Mouse (Mus musculus): ENCODE results near the gene Olfr984. TPM values are rescaled to one million over a fixed set of nuclear protein-coding genes. Genes with fewer than 3 reads are reported as not detected.

The Olfr984 gene
- not detected in 2 replicates for polyA plus RNA-seq (2014; fragmentation: Nextera tagmentation; extraction: Ambion mirVana)

DNA sequence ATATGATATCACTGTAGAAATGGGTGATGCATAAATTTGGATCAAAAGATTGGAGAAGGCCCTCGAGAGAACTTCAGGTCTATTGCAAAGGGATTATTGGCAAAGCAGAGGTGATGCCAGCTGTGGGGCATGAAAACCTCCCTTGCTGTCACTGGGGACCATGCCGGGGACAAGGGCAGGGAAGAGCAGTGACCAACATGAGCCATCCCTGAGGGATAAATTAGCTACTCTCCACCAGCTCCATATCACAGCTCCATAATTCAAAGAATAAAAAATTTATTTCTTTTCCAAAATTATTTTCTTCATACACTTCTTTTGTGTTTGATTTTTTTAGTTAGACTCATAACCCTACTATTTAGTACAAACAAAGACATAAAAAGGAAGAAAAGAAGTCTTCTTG, at the start of gene Olfr984:
Gene Olfr984 (minus strand): TSS at position 101 of the 400 bp plus-strand sequence.
- Histone ChIP-seq H3K27ac (replicated peaks in 1 of 2; ENCODE audit: control insufficient read depth in 1 of 2, insufficient read depth in 1 of 2, low read depth in 2 of 2, low read length in 2 of 2) (no peak within 1 kb of the TSS), H3K4me3 (ENCODE audit: control insufficient read depth in 1 of 2, insufficient read depth in 1 of 2, low read depth in 1 of 2, low read length in 2 of 2) (no peak within 1 kb of the TSS), H3K9ac (ENCODE audit: low read length) (no peak within 1 kb of the TSS), H3K4me1 (ENCODE audit: control insufficient read depth in 2 of 2, insufficient read depth in 2 of 2, low read length in 2 of 2) (no peaks in the 10 kb centered on the region; a peak in 1 of 4 replicates), H3K36me3 (ENCODE audit: control insufficient read depth, insufficient read depth, low read length) (no peaks in the 10 kb centered on the region), H3K27me3 (ENCODE audit: control insufficient read depth, insufficient read depth, low read length) (no peaks in the 10 kb centered on the region), H3K9me3 (ENCODE audit: control insufficient read depth, low read length) (no peaks in the 10 kb centered on the region), H3K4me2 (ENCODE audit: low read length) (no peak within 1 kb of the TSS)
- ATAC-seq (ENCODE audit: insufficient number of reproducible peaks, insufficient read depth, low FRiP score, low read depth), result no peak
- 76% methylated on average over 2 of the region's 2 CpGs for WGBS

DNA sequence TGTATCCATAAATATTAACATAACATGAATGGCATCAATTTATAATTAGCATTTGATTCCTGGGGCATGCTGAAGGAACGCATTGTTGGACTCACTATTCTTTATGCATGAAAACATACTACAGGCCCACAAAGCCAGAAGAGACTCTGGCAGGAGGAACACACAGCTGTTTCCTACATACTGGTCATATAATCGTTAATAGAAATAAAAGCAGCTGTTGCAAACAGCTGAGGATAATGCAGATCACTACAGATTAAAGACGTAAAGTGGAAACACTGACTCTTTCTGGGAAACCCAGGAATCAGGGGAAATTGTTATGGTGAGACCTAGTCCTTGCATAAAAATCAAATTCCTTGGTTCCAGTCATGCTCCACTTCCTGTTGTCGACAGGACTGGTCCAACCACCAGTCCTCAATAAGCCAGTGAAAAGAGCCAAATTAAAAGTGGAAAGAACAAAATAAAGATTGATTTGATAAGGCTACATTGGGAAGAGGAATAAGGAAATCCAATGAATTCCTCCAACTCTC, 41.2 kb upstream of the Olfr984 start:
- Histone ChIP-seq H3K4me1 (ENCODE audit: control insufficient read depth in 2 of 2, insufficient read depth in 2 of 2, low read length in 2 of 2) (no peaks in the 10 kb centered on the region), H3K36me3 (ENCODE audit: control insufficient read depth, insufficient read depth, low read length) (no peaks in the 10 kb centered on the region), H3K4me2 (ENCODE audit: low read length) (no peak overlapping the region), H3K27me3 (ENCODE audit: control insufficient read depth, insufficient read depth, low read length) (no peaks in the 10 kb centered on the region), H3K27ac (replicated peaks in 1 of 2; ENCODE audit: control insufficient read depth in 1 of 2, insufficient read depth in 1 of 2, low read depth in 2 of 2, low read length in 2 of 2) (no peak overlapping the region), H3K9ac (ENCODE audit: low read length) (no peak overlapping the region), H3K9me3 (ENCODE audit: control insufficient read depth, low read length) (no peaks in the 10 kb centered on the region), H3K4me3 (ENCODE audit: control insufficient read depth in 1 of 2, insufficient read depth in 1 of 2, low read depth in 1 of 2, low read length in 2 of 2) (no peak overlapping the region)
- 70% methylated on average over 4 of the region's 4 CpGs for WGBS
- no peak for ATAC-seq (ENCODE audit: insufficient number of reproducible peaks, insufficient read depth, low FRiP score, low read depth)

DNA sequence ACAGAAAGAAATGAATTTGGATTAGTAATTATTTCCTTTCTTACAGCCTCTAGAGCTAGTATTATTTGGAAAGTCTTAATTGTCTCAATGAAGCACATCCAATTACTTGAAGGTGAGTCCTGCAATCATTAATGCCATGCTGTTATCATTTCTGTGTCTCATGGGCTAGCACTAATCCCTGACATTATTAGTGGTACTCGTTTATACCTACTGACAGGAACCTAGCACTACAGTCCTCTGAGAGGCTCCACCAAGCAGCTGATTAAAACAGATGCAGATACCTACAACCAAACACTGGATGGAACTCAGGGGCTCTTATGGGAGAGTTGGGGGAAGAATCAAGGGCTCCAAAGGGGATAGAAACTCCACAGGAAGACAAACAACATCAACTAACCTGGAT, 27.5 kb upstream of the Olfr984 start:
- Histone ChIP-seq H3K27me3 (ENCODE audit: control insufficient read depth, insufficient read depth, low read length) (no peaks in the 10 kb centered on the region), H3K36me3 (ENCODE audit: control insufficient read depth, insufficient read depth, low read length) (no peaks in the 10 kb centered on the region), H3K27ac (replicated peaks in 1 of 2; ENCODE audit: control insufficient read depth in 1 of 2, insufficient read depth in 1 of 2, low read depth in 2 of 2, low read length in 2 of 2) (no peak overlapping the region), H3K9me3 (ENCODE audit: control insufficient read depth, low read length) (no peaks in the 10 kb centered on the region), H3K4me3 (ENCODE audit: control insufficient read depth in 1 of 2, insufficient read depth in 1 of 2, low read depth in 1 of 2, low read length in 2 of 2) (no peak overlapping the region), H3K9ac (ENCODE audit: low read length) (no peak overlapping the region), H3K4me2 (ENCODE audit: low read length) (no peak overlapping the region), H3K4me1 (ENCODE audit: control insufficient read depth in 2 of 2, insufficient read depth in 2 of 2, low read length in 2 of 2) (no peaks in the 10 kb centered on the region)
- 41% methylated on average over 1 of the region's 1 CpGs for WGBS
- ATAC-seq (ENCODE audit: insufficient number of reproducible peaks, insufficient read depth, low FRiP score, low read depth), result no peak

DNA sequence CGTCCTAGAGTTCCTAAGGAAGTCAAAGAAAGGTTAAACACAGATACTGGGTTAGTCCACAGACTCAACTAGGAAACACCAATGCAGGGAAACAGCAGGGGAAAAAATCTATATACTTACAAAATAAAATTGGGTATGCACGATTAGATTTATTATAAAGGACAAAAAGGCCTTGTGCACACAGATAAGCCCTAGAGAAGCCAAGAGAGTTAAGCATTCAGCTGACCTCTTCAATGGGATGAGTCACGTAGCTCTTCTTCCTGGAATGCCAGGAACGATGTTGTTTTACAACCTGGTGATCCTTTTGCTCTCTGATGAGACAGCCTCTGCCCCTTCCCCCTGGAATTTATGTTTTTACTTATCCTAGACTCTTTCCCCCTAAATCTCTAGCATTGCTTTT, 25.5 kb upstream of the Olfr984 start:
- Histone ChIP-seq H3K4me2 (ENCODE audit: low read length) (no peak overlapping the region), H3K9me3 (ENCODE audit: control insufficient read depth, low read length) (no peaks in the 10 kb centered on the region), H3K9ac (ENCODE audit: low read length) (no peak overlapping the region), H3K27ac (replicated peaks in 1 of 2; ENCODE audit: control insufficient read depth in 1 of 2, insufficient read depth in 1 of 2, low read depth in 2 of 2, low read length in 2 of 2) (no peak overlapping the region), H3K27me3 (ENCODE audit: control insufficient read depth, insufficient read depth, low read length) (no peaks in the 10 kb centered on the region), H3K4me1 (ENCODE audit: control insufficient read depth in 2 of 2, insufficient read depth in 2 of 2, low read length in 2 of 2) (no peaks in the 10 kb centered on the region), H3K36me3 (ENCODE audit: control insufficient read depth, insufficient read depth, low read length) (no peaks in the 10 kb centered on the region), H3K4me3 (ENCODE audit: control insufficient read depth in 1 of 2, insufficient read depth in 1 of 2, low read depth in 1 of 2, low read length in 2 of 2) (no peak overlapping the region)
- ATAC-seq (ENCODE audit: insufficient number of reproducible peaks, insufficient read depth, low FRiP score, low read depth), result no peak
- 51% methylated on average over 4 of the region's 4 CpGs for WGBS

DNA sequence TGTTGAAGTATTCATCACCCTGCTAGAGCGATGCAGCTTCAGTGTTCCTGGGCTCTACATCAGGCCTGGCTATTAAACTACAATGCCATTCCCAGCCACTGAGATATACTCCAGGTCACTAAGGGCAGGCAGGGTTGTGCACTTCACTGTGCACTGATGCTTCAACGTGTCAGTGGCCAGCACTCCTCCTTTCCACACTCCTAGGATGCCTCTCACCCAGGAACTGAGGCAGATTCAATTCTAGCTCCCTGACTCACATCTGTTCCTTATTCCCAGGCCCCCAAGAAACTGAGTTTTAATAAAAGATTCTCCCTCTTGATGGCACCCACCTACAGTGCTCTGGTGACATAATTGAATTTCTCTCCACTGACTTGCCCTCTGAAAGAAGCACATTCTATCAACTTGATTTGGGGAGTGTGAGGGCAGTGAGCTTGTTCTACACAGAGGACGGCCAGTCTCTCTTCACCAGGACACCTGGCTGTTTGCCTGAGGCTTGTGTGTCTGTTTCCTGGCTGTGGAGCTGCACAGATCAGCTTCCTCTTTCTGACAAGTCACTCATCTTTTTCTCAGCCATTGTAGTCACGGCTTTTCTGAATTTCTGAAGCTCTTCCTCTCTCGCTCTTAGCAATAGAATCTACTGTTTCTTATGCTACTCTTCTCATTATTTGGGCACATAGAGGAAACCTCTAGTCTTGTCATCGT, 23.1 kb upstream of the Olfr984 start:
- no peak overlapping the region for H3K9ac ChIP-seq (ENCODE audit: low read length)
- no peaks in the 10 kb centered on the region for H3K36me3 ChIP-seq (ENCODE audit: control insufficient read depth, insufficient read depth, low read length)
- WGBS, result 62% methylated on average over 6 of the region's 6 CpGs
- H3K9me3 ChIP-seq (ENCODE audit: control insufficient read depth, low read length), result no peaks in the 10 kb centered on the region
- no peak overlapping the region for H3K27ac ChIP-seq (replicated peaks in 1 of 2; ENCODE audit: control insufficient read depth in 1 of 2, insufficient read depth in 1 of 2, low read depth in 2 of 2, low read length in 2 of 2)
- H3K4me3 ChIP-seq (ENCODE audit: control insufficient read depth in 1 of 2, insufficient read depth in 1 of 2, low read depth in 1 of 2, low read length in 2 of 2), result no peak overlapping the region
- no peaks in the 10 kb centered on the region for H3K4me1 ChIP-seq (ENCODE audit: control insufficient read depth in 2 of 2, insufficient read depth in 2 of 2, low read length in 2 of 2)
- H3K4me2 ChIP-seq (ENCODE audit: low read length), result no peak overlapping the region
- ATAC-seq (ENCODE audit: insufficient number of reproducible peaks, insufficient read depth, low FRiP score, low read depth), result no peak
- no peaks in the 10 kb centered on the region for H3K27me3 ChIP-seq (ENCODE audit: control insufficient read depth, insufficient read depth, low read length)

DNA sequence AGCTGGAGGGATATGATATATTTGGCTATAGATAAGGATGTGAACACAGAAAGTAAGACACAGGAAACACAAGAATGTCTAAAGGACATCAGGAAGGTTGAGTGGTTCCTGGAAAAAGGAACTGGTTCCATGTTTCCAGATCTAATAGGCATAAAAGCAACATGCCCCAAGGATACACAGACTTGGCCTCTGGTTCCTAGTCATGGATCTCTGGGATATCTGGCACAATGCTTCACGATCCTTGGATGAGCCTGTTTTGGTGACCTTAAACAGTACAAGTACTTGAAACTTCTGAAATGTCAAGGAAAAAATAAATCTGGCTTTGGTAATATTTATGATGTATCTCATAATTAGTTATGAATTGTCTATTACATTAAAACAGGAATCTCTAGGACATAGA, 16.6 kb upstream of the Olfr984 start:
- Histone ChIP-seq H3K27ac (replicated peaks in 1 of 2; ENCODE audit: control insufficient read depth in 1 of 2, insufficient read depth in 1 of 2, low read depth in 2 of 2, low read length in 2 of 2) (no peak overlapping the region), H3K9ac (ENCODE audit: low read length) (no peak overlapping the region), H3K4me3 (ENCODE audit: control insufficient read depth in 1 of 2, insufficient read depth in 1 of 2, low read depth in 1 of 2, low read length in 2 of 2) (no peak overlapping the region), H3K4me2 (ENCODE audit: low read length) (no peak overlapping the region), H3K27me3 (ENCODE audit: control insufficient read depth, insufficient read depth, low read length) (no peaks in the 10 kb centered on the region), H3K4me1 (ENCODE audit: control insufficient read depth in 2 of 2, insufficient read depth in 2 of 2, low read length in 2 of 2) (no peaks in the 10 kb centered on the region), H3K36me3 (ENCODE audit: control insufficient read depth, insufficient read depth, low read length) (no peaks in the 10 kb centered on the region), H3K9me3 (ENCODE audit: control insufficient read depth, low read length) (no peaks in the 10 kb centered on the region)
- 78% methylated on average over 1 of the region's 1 CpGs for WGBS
- no peak for ATAC-seq (ENCODE audit: insufficient number of reproducible peaks, insufficient read depth, low FRiP score, low read depth)

DNA sequence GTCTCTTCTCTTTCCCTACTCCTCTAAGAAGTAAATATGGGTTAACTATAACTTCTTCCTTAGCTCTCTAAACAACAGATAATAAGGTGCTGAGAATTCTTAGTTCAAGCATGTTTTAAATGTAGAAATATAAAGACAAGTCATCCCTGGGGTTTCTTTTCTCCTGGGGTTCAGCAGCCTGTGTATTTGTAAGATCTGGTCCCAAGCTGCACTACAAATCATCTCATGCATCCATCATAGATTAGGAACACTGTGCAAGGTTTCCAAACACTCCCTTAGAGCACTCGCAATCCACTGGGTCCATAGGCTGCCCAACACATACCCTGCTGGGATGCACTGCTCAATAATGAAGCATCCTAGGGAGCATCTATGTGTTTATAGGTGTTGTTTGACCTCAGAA, 16.1 kb upstream of the Olfr984 start, which contains the start of gene Olfr985:
Gene Olfr985 (minus strand): TSS at position 101 of the 400 bp plus-strand sequence.
- no peak within 1 kb of the TSS for H3K27ac ChIP-seq (replicated peaks in 1 of 2; ENCODE audit: control insufficient read depth in 1 of 2, insufficient read depth in 1 of 2, low read depth in 2 of 2, low read length in 2 of 2)
- ATAC-seq (ENCODE audit: insufficient number of reproducible peaks, insufficient read depth, low FRiP score, low read depth), result no peak
- no peaks in the 10 kb centered on the region for H3K27me3 ChIP-seq (ENCODE audit: control insufficient read depth, insufficient read depth, low read length)
- no peaks in the 10 kb centered on the region for H3K4me1 ChIP-seq (ENCODE audit: control insufficient read depth in 2 of 2, insufficient read depth in 2 of 2, low read length in 2 of 2)
- 81% methylated on average over 1 of the region's 1 CpGs for WGBS
- no peaks in the 10 kb centered on the region for H3K36me3 ChIP-seq (ENCODE audit: control insufficient read depth, insufficient read depth, low read length)
- no peak within 1 kb of the TSS for H3K4me2 ChIP-seq (ENCODE audit: low read length)
- no peak within 1 kb of the TSS for H3K4me3 ChIP-seq (ENCODE audit: control insufficient read depth in 1 of 2, insufficient read depth in 1 of 2, low read depth in 1 of 2, low read length in 2 of 2)
- H3K9ac ChIP-seq (ENCODE audit: low read length), result no peak within 1 kb of the TSS
- H3K9me3 ChIP-seq (ENCODE audit: control insufficient read depth, low read length), result no peaks in the 10 kb centered on the region

DNA sequence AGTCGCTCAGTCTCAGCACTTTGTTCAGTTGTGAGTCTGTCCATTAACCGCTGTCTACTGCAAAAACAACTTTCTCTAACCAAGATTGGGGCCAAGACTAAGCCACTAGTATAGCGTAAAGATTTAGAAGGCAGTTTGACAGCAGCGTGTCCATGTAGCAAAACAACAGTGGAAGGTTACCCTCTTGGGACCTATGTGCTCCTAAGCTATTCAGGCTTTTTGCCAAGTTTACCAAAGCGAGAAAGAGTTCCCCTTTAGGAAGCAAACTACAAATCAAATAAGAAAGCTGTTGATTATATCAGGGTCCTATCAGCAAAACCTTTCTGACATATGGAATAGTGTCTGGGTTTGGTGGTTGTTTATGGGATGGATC, 3.3 kb upstream of the Olfr984 start:
- 69% methylated on average over 5 of the region's 5 CpGs for WGBS
- no peak for ATAC-seq (ENCODE audit: insufficient number of reproducible peaks, insufficient read depth, low FRiP score, low read depth)
- H3K4me1 ChIP-seq (ENCODE audit: control insufficient read depth in 2 of 2, insufficient read depth in 2 of 2, low read length in 2 of 2), result no peaks in the 10 kb centered on the region; a peak in 1 of 4 replicates
- H3K9ac ChIP-seq (ENCODE audit: low read length), result no peak overlapping the region
- H3K4me3 ChIP-seq (ENCODE audit: control insufficient read depth in 1 of 2, insufficient read depth in 1 of 2, low read depth in 1 of 2, low read length in 2 of 2), result no peak overlapping the region
- no peaks in the 10 kb centered on the region for H3K27me3 ChIP-seq (ENCODE audit: control insufficient read depth, insufficient read depth, low read length)
- no peak overlapping the region for H3K4me2 ChIP-seq (ENCODE audit: low read length)
- no peak overlapping the region for H3K27ac ChIP-seq (replicated peaks in 1 of 2; ENCODE audit: control insufficient read depth in 1 of 2, insufficient read depth in 1 of 2, low read depth in 2 of 2, low read length in 2 of 2)
- H3K9me3 ChIP-seq (ENCODE audit: control insufficient read depth, low read length), result no peaks in the 10 kb centered on the region
- H3K36me3 ChIP-seq (ENCODE audit: control insufficient read depth, insufficient read depth, low read length), result no peaks in the 10 kb centered on the region

Data from heart, embryonic 14.5 days (tissue).